Mouse (Mus musculus): Measurements from ENCODE around the gene Runx1. TPM values are rescaled to one million over a fixed set of nuclear protein-coding genes. Genes with fewer than 3 reads are reported as not detected.

The Runx1 gene
- total RNA-seq, 2 experiments from 2014 or later = 121 to 155 TPM

DNA sequence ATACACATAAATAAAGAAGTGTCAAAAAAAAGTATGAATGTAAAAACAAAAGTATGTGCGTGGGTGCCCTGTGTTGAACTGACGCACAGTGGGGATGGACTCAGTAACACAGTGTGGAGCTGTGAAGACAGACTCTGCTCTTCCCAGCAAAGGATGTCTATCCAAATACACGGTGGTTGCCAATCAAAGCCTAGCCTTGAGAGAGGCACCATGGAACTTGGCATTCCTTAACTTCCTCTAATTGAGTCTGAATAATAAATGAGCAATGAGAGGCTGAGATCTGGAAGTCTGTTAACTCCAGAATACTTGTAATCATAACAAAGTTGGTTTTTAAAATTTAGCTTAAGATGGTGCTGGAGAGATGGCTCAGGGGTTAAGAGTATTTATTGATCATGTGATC is 62.3 kb downstream of the Runx1 start:
- no peak for ATAC-seq (replicated peaks; ENCODE audit: low FRiP score, poor library complexity, severe bottlenecking)

DNA sequence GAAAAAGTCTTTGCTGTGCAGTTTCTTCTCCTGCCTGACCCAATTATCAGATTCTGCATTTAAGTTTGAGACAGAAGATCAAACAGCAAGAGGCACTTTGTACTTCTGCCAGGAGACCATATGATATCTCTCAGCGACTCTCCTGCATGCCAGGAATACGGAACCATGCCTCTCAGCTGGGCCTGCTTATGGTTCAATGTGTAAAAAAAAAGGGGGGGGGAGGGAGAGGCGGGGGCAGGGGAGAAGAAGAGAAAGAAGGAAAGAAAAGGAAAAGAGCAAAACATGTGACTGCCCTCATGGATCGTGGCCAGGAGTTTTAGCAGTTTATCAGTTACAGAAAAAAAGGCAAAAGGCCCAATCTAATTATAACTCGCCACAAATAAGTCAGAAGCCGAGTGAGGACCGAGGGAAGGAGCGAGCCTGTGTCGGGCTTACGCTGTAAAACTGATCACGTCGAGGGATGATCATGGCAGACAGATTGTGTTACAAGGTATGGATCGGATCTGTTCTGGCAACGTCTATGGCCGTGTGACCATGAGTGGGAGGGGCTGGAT is 63.9 kb downstream of the Runx1 start:
- ATAC-seq (replicated peaks; ENCODE audit: low FRiP score, poor library complexity, severe bottlenecking) = peak; percentile 12; the same call in 1 of the 2 replicates

DNA sequence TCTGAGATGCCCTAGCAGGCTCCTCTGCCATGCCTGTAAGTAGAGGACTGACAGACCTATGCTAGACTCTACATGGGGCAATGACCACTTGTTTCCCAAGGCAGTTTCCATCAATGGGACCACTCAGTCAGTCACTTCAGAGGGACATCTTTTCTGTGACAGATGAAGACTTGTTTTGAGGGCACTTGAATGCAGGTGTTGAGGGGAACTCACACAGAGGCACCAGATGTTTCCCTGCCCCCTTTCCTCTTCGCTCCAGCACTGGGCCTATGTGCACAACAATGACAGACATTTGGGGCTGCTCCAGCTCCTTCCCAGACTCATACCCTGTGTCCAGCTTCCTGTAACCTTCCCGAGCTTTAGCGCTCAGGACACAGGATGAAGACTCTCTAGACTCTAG is 65.9 kb downstream of the Runx1 start:
- no peak for ATAC-seq (replicated peaks; ENCODE audit: low FRiP score, poor library complexity, severe bottlenecking)

DNA sequence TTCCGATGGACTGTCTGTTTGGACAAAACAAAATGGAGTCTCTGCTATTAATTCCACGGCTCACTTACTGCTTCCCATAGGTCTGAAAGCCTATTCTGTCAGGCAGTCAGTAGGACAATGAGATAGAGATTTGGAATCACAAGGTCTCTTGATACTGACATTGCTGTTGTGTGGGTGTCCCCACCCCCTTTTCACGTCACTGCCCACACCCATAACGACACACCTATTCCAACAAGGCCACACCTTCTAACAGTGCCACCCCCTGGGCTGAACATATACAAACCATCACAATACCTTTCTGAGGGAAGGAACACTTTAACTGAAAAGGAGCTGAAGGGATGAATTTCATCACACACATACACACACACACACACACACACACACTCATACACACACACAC is 68.4 kb downstream of the Runx1 start:
- 0 out of 2 replicates have a peak, but pooled peaks have one; percentile 20 for ATAC-seq (replicated peaks; ENCODE audit: low FRiP score, poor library complexity, severe bottlenecking)

DNA sequence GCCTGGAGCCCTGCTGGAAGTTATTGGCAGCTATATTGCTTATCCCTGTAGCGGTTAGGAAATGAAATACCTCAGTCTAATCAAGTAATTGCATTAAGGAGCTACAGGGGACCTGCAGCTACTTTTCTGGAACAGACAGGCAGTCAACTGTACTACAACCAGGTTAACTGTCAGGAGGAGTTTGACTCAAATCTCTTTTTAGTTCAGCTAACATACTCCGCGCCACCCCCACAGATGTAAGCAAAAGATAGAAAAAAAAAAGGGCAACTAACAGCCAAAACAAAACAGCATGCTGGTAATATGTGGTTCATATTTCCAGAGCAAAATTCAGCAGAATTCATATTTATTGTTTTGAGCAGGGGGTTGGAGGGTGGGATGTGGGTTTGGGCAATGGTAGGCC is 72.0 kb downstream of the Runx1 start:
- no peak for ATAC-seq (replicated peaks; ENCODE audit: low FRiP score, poor library complexity, severe bottlenecking)

DNA sequence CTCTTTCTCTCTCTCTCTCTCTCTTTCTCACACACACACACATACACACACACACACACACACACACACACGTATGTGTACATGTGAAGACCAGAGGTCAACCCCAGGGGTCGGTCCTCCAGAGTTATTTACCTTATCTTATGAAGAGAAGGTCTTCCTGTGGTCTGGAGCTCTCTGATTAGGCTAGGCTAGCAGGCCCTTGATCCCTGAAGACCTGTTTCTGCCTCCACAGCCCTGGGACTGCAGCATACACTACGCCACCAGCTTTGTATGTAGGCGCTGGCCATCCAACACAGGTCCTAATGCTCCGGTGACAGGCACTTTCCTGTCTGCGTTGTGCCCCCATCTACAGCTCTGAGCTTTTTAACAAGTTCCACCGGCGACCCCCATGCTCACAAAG is 72.8 kb downstream of the Runx1 start:
- no peak for ATAC-seq (replicated peaks; ENCODE audit: low FRiP score, poor library complexity, severe bottlenecking)

DNA sequence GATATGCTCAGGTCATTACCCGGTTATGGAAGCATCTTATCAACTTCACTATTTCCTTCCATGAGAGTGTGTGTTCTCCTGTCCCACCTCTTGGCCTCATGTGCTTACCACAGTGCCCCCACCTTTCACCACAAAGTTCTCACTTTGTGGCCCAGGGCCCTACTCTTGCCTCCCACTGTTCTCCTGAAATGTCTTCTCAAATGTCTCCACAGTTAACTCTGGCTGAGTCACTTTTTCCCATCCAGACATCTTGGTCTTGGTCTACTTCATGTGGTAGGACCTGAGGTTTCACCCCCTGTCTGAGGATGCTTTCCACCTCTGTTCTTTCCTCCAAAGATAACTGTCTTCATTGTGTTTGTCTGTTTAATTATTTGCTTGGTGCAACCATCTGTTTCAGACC is 77.7 kb downstream of the Runx1 start:
- ATAC-seq (replicated peaks; ENCODE audit: low FRiP score, poor library complexity, severe bottlenecking) = no peak

DNA sequence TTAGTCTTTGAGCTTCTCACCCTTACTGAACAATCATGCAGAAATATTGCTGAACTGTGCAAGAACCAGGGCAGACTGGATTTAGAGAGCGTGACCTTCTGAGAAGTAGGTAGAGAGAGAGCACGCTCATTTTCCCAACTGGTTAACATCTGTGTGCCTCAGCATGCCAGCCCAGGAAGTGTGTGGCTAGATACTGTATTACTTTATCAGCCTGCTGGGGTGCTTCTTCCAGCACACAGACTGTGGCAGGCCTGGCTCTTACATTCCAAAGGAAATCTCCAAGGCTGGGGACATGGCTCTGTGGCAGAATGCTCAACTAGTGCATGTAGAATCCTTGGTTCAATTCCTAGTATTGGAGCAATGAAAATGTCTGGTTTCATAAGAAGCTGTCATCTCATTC is 78.9 kb downstream of the Runx1 start:
- no peak for ATAC-seq (replicated peaks; ENCODE audit: low FRiP score, poor library complexity, severe bottlenecking)

DNA sequence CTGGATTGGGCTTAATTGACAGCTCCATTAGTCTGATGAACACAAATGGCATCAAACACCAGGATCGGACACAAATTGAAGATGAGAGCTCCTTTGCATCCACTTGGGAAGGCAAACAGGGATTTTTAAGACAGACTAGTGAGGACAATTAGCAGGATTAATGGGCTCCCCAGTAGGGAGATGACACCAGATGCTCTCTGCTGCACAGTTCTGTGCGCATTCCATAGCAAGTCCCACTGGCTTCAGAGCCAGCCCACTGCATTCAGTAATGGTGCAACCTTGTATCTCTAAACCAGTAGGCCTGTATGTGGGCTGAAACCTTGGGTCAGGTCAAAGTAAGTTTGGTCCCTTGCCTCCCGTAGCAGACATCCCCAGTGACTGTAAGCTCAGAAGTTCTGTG is 80.7 kb downstream of the Runx1 start:
- ATAC-seq (replicated peaks; ENCODE audit: low FRiP score, poor library complexity, severe bottlenecking) = no peak

DNA sequence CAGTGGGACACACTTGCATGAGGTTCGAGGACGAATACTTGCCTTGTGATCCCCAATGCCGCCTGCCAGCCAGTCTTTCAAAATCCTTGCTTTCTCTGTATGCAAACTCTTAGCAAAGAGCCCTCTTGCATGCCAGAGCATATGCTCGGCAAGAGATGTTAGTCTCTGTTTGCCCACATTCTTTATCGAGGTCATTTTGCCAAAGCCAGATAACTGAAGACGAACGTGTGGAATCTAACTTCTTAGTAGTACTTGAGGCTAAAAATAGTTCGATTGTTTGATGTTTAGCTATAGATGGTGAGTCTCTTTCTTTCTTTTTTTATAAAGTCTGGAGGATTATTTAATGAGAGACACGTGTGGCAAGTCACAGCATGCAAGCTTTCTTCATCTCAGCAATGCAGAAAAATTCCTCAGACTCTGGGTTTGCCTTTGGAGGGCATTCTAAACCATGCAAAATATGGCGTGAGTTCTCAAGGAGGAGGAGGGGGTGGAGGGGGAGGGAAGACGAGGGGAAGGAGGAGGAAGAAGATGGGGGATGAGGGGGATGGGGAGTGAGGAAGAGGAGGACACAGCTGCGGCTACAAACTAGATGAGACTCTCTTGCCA is 81.7 kb downstream of the Runx1 start:
- ATAC-seq (replicated peaks; ENCODE audit: low FRiP score, poor library complexity, severe bottlenecking) = no peak

DNA sequence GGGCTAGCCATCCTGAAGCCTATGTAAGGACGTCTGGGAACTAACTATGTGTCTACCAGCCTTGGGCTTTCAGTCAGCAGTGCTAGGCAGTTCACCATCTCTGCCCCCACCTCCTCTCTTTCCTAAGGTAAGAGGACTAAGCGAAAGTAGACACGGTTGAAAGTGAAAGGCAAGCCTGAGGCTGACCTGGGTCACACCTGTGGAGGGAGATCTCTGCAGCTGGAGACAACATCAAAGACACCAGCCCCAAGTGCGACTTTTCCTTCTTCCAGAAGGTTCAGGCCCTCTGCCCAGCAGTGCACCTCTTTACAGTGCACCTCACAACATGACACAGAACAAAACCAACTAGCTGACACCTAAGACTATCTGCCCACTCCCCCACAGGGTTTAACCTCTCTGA is 82.2 kb downstream of the Runx1 start:
- no peak for ATAC-seq (replicated peaks; ENCODE audit: low FRiP score, poor library complexity, severe bottlenecking)

DNA sequence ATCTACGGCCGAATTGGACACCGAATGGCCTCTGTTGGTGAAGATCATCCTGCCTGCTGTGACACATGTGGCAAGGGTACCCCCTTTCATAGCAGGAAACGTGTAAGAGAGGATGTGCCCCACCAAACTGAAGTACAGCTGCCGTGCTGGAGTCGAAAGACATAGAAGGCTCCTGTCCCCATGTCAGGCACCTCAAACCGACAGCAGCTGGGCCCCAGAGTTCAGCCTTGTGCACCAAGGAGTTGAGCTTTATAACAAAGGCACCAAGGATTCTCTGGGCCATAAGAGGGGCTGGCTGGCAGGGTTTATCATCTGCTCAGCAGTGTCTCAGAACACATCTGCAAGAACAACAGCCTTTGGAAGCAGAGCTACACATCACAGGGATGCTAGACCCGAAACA is 84.6 kb downstream of the Runx1 start:
- no peak for ATAC-seq (replicated peaks; ENCODE audit: low FRiP score, poor library complexity, severe bottlenecking)

DNA sequence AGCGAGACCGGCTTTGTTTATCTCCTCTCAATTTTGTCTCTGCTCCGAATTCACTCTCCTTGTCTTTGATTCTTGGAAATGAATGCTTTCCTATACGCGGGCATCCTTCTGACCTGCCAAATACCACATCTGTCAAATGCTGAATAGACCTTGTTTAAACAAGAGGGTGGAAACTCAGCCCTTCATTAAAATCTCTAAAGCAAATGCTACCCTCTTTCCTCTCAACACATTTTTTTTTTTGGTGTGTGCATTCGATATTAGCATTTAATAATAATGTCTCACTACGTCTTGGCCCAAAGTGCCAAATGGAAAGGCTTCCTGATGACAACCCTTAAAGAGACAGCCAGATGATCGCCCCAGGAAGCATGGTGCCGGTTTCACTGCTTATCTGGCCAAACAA is 85.4 kb downstream of the Runx1 start:
- ATAC-seq (replicated peaks; ENCODE audit: low FRiP score, poor library complexity, severe bottlenecking) = no peak

DNA sequence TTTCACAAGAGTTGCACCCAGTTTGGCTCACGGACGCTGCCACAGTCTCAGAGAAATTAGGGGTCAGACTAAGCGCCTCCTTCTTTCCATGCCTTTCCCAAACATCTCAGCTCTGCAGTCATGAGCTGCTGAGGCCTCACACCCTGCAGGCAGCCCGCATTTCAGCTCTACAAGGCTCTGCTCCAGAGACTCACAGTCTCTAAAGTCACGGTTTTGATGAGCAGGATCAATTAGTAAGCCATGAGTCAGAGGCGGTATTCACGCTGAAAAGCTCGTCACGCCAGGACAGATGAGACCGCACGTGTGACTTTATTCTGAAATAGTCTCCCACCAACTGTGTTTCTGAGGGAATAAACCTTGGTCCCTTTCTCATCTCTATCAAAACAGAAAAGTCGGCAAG is 86.0 kb downstream of the Runx1 start:
- ATAC-seq (replicated peaks; ENCODE audit: low FRiP score, poor library complexity, severe bottlenecking) = no peak

DNA sequence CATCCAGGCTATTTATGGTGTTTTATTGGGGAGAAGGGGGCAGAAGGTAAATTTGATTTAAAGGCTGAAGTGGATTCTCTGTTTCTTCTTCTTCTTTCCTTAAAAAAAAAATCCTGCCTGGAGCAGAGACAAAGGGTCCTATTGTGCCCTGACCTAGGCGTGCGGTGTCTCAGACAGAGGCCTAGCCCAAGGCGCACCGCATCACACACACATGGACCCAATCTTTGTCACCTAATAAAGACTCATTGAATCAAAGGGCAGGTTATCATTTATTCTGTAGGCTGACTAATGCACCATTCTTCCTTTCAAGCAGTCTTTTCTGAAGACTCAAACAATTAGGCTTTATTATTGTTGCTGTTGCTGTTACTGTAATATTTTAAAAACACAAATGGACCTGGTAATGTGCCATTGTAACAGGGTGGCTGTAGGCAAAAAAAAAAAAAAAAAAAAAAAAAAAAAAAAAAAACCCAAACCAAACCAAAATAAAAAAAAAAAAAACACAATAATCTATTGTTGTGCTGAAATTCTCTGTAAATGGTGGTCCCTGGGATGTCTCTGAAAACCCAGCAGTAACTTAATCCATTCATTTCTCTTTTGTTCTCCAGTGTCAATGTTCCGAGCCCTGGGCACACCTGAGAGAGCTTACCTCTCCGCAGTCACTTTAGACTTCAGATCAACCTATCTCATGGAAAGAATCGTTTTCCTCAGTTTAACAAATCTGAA is 86.7 kb downstream of the Runx1 start:
- ATAC-seq (replicated peaks; ENCODE audit: low FRiP score, poor library complexity, severe bottlenecking) = no peak

DNA sequence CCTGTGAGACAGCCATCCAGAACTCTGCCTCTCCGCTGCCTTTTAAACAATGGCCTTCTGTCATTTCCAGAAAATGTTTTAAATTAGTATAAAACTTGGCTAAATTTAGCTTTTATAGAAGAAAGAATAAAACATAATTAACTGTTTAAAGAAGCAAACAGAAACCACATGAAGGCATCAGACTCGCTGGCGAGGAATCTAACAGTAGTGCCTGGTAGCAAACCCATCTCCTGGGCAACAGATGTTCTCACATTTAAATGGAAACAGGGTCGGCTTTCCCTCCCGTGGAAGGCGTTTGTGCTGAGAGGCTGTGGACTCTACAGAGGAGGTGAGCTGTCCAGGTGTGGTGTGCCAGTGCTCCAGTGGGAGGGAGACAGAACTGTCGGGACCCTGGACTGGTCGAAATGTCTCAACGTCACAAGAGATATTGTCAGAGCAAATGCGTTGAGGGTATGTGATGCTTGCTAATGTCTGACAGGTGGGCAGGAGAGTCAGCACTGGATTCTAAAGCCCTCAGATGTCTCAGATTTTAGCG is 87.4 kb downstream of the Runx1 start:
- ATAC-seq (replicated peaks; ENCODE audit: low FRiP score, poor library complexity, severe bottlenecking) = no peak

DNA sequence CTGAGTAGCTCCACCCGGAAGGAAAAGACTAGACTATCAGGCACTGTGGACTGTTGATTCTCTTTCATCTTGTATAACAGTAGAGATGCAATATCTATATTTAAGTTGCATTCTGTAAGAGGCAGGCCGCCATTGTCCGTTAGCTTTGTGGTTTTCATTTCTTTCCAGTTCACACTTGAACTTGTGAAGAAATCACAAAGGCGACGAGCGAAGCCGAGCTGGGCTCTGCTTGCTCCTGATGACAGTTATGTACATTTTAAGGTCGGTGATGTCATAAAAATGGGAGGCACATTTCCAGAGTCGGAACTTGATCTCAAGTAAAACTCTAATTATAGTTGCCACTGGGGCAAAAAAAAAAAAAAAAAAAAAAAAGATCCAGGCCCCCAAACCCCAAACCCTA is 99.1 kb downstream of the Runx1 start:
- no peak for ATAC-seq (replicated peaks; ENCODE audit: low FRiP score, poor library complexity, severe bottlenecking)

DNA sequence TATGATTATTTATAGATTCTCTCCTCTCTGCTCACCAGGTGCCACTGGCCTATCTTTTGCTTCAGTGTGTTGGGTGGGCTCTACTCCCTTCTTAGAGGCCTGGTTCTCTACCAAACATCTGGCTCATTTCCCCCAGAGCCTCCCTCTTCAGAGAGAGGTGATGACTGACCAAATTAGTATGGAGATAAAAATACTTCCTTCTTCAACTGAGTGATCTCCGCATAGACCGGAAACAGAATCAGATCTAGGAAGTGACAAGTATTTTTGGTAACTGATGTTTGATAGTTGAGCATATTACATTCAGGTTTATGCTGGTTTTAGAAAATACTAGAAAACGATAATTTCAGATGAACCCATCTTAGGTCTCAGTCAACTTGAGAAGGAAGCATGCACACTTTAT is 101.4 kb downstream of the Runx1 start:
- ATAC-seq (replicated peaks; ENCODE audit: low FRiP score, poor library complexity, severe bottlenecking) = no peak

DNA sequence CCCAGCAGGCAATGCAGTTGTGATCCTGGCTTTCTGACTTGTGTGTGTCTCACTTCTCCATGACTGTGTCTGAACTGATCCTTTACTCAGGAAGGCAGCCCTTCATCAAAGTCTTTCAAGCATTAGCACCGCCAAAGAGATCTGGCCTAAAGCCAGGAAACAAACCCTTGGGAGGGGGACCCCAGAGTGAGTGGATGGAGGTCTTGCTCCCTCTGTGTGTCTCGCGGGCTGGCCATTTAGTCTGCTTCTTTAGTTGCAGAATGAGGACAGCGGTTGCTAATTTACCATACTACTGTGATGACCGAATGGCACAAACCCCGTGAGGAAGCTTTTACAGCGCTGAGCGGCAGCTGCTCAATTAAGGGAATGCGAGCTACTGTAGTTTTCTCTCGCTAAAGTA is 105.3 kb downstream of the Runx1 start:
- no peak for ATAC-seq (replicated peaks; ENCODE audit: low FRiP score, poor library complexity, severe bottlenecking)

DNA sequence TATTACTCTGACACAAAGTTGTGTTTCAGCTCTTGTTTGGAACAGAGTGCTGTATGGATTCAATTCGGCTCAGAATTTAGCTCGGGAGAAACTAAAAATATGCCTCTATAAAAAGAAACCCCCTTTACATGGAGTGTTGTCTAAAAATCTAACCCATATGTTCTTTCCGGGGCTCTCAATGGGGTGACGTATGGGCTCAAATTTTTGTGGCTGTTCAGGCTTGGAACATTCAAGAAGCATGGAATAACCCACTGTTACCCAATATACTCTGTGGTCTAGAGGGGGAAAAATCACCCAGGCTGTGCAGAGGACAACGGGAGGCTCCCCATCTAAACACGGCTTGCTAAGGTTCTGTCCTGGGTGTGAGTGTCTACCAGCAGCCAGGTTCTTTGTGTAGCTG is 106.2 kb downstream of the Runx1 start:
- no peak for ATAC-seq (replicated peaks; ENCODE audit: low FRiP score, poor library complexity, severe bottlenecking)
